Mouse (Mus musculus) intestine, embryonic 14.5 days (tissue): ENCODE data around the gene Supt3. TPM values are rescaled to one million over a fixed set of nuclear protein-coding genes. Genes with fewer than 3 reads are reported as not detected.

Experiments
- ATAC-seq: fragments of 200-750 bp; cut with Nextera tagmentation; replicated peaks from 2 replicates; pipeline ENCODE4 v1.8.0; 2017; ENCODE audit warnings: low read depth, moderate number of reproducible peaks, moderate TSS enrichment, moderate library complexity; ENCODE audit not compliant: low FRiP score, low TSS enrichment
- DNase-seq: peaks from one replicate; pipeline ENCODE4 v3.0.0-alpha.2; 2018; ENCODE audit warnings: low spot score
- H3K27ac ChIP-seq: fragments of 300-500 bp; sonication (generic); 2 replicates; pipeline ENCODE4 v1.5.1; 2014; ENCODE audit warnings: low read depth, mild to moderate bottlenecking, control low read depth
- H3K27me3 ChIP-seq: fragments of 300-500 bp; sonication (generic); replicated peaks from 2 replicates; pipeline ENCODE4 v1.6.1; 2014; ENCODE audit warnings: low read length, control low read depth; ENCODE audit not compliant: control insufficient read depth, insufficient read depth
- H3K36me3 ChIP-seq: fragments of 300-500 bp; sonication (generic); 2 replicates; pipeline ENCODE4 v1.6.1; 2014; ENCODE audit warnings: low read length, control low read depth; ENCODE audit not compliant: control insufficient read depth, insufficient read depth
- H3K4me1 ChIP-seq: fragments of 300-500 bp; sonication (generic); replicated peaks from 2 replicates; pipeline ENCODE4 v1.6.1; 2014; ENCODE audit warnings: low read length, control low read depth, mixed read lengths; ENCODE audit not compliant: control insufficient read depth, insufficient read depth
- H3K4me2 ChIP-seq: fragments of 300-500 bp; sonication (generic); 2 replicates; pipeline ENCODE4 v1.6.1; 2014; ENCODE audit warnings: low read length
- H3K4me3 ChIP-seq: fragments of 300-500 bp; sonication (generic); 2 replicates; pipeline ENCODE4 v1.5.1; 2014; ENCODE audit warnings: low read depth, low read length, control low read depth, mixed read lengths
- H3K9ac ChIP-seq: fragments of 300-500 bp; sonication (generic); 2 replicates; pipeline ENCODE4 v1.6.1; 2014; ENCODE audit warnings: mild to moderate bottlenecking, low read length
- H3K9me3 ChIP-seq: fragments of 300-500 bp; sonication (generic); 2 replicates; pipeline ENCODE4 v1.6.1; 2016; ENCODE audit warnings: low read length, control low read depth; ENCODE audit not compliant: control insufficient read depth
- WGBS: fragments of 180-500 bp; shearing (Covaris S2); extraction: QIAGEN DNeasy Blood & Tissue Kit; methylation state at CpG from one replicate; pipeline ENCODE4 v1.1.7; 2014; 5-methylcytosine and 5-hydroxymethylcytosine counted together
- polyA plus RNA-seq: library from polyadenylated mRNA; unstranded; fragments of >200 nt; fragmentation: Nextera tagmentation; extraction: Ambion mirVana; gene quantifications from 2 replicates; pipeline ENCODE4 v1.2.1, GENCODE M21; 2014

Supt3 gene
- polyA plus RNA-seq, 1 experiment from 2014 or later = 18.8 TPM

DNA sequence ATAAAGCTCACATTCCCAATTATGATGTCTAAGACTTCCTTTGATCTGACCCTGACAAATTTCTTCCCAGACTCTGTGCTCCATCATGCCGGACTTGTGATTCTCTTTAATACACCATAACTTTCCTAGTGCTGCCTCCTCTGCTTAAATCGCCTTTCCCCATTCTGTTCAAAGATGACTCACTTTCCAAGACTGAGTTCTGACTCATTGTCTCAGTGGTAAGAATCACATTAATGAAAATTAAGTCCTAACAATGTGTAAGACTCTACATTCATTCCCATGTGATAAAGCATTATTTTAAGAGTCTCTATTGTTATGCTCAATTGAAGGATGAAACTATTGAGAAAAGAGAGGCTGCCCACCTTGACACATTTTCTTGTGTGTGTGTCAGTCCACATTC, 6.1 kb upstream of the Supt3 start:
- Histone ChIP-seq H3K9ac (no peak overlapping the region), H3K9me3 (no peaks in the 10 kb centered on the region), H3K4me3 (no peak overlapping the region), H3K4me1 (no peaks in the 10 kb centered on the region), H3K27me3 (no peaks in the 10 kb centered on the region), H3K36me3 (no peaks in the 10 kb centered on the region), H3K4me2 (no peak overlapping the region), H3K27ac (no peak overlapping the region)
- 87% methylated on average over 2 of the region's 2 CpGs for WGBS
- no peak for DNase-seq
- no peak for ATAC-seq

DNA sequence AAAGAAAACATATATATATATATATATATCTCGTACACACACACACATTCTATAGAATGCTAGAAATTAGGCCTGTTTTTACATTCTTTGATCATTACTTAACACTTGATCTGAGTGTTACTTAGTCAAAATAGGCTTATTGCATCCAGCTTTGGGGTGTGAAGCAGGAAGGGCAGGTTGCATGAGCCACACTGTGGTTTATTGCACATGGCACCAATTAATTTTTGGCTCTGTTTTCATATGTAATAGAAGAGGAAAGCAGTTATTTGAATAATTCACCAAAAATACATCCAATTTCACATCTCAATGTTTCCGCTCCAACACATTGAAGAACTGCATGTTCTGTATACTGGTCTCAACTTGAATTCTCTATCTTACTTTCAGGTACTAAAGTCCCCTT, 4.4 kb upstream of the Supt3 start:
- H3K27me3 ChIP-seq = no peaks in the 10 kb centered on the region
- no peak for ATAC-seq
- 93% methylated on average over 2 of the region's 2 CpGs for WGBS

DNA sequence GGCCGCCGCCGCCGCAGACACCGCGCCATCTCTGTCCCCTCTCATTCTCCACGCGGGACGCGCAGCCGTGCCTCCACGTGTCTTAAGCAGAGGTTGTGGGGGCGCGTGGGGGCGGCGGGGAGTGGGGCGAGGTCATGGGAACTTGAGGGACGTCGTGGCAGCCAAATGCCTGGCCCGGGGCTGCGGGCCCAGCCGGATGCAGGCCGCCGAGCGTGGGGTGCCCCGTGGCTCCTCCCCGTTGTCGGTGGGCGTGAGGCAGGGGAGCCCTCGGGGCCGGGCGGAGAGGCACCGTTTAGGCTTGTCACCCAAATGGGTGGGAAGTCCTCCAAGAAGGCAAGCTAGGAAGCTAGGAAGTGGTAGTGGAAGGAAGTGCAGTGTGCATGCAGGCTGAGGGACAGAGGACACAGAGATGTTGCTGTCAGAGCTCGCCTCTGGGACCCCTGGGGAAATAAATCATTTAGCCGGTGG, 419 bp downstream of the Supt3 start:
- under 1% methylated on average over 33 of the region's 35 CpGs for WGBS
- H3K36me3 ChIP-seq = no peaks in the 10 kb centered on the region
- DNase-seq = peak; percentile 83
- ATAC-seq = peak; percentile 86
- H3K9me3 ChIP-seq = no peaks in the 10 kb centered on the region
- H3K4me1 ChIP-seq = peaks cover 6% of the 10 kb centered on the region; the same call in 1 of the 2 replicates
- H3K4me3 ChIP-seq = peak overlapping the region; percentile 84
- H3K27ac ChIP-seq = peak overlapping the region; percentile 88
- H3K9ac ChIP-seq = peak overlapping the region; percentile 93
- H3K4me2 ChIP-seq = peak overlapping the region; percentile 69
- H3K27me3 ChIP-seq = no peaks in the 10 kb centered on the region

More for the DNA sequence above, 4.4 kb upstream of the Supt3 start:
- H3K27ac ChIP-seq = no peak overlapping the region
- H3K9ac ChIP-seq = no peak overlapping the region
- no peak overlapping the region for H3K4me3 ChIP-seq
- no peaks in the 10 kb centered on the region for H3K9me3 ChIP-seq
- DNase-seq = no peak
- H3K4me1 ChIP-seq = no peaks in the 10 kb centered on the region
- no peak overlapping the region for H3K4me2 ChIP-seq
- H3K36me3 ChIP-seq = no peaks in the 10 kb centered on the region

- Histone ChIP-seq H3K36me3 (no peaks in the 10 kb centered on the region), H3K9ac (no peak overlapping the region), H3K27ac (no peak overlapping the region), H3K27me3 (no peaks in the 10 kb centered on the region), H3K9me3 (no peaks in the 10 kb centered on the region), H3K4me2 (peak overlapping the region; percentile 69), H3K4me1 (peaks cover 6% of the 10 kb centered on the region; the same call in 1 of the 2 replicates), H3K4me3 (peak overlapping the region; percentile 84)
- ATAC-seq = no peak
- 79% methylated on average over 5 of the region's 5 CpGs for WGBS
- no peak for DNase-seq
Observed at GRCm38 (mm10) chr17:44778141-44778540, 1.2 kb downstream of the Supt3 start.

- Histone ChIP-seq H3K36me3 (no peaks in the 10 kb centered on the region), H3K9ac (no peak overlapping the region), H3K4me1 (peaks cover 6% of the 10 kb centered on the region; the same call in 1 of the 2 replicates), H3K27me3 (no peaks in the 10 kb centered on the region), H3K4me3 (no peak overlapping the region), H3K4me2 (no peak overlapping the region), H3K27ac (no peak overlapping the region), H3K9me3 (no peaks in the 10 kb centered on the region)
- no peak for DNase-seq
- 62% methylated on average over 4 of the region's 4 CpGs for WGBS
- no peak for ATAC-seq
Observed at GRCm38 (mm10) chr17:44780353-44780752, 3.4 kb downstream of the Supt3 start.

DNA sequence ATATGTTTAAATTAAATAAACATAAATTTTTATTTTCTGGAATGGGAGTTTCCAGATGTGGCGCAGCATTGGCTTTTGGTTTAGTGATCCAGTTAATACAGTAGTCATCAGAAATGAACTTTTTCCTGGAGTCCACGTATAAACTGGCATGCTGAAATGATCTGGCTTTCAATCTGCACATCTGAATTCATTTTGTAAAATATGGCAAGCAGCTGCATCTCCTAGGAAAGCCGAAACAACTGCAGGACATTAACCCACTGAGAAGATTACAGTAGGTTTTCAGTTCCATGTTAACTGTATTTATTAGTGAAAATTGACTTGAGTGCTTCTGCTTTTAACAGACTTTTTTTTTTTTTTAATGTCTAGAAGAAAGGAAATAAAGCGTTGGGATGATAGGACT, 5.4 kb downstream of the Supt3 start:
- DNase-seq (no peak), ATAC-seq (no peak)
- H3K27me3 ChIP-seq = no peaks in the 10 kb centered on the region
- no peak overlapping the region for H3K27ac ChIP-seq
- H3K9me3 ChIP-seq = no peaks in the 10 kb centered on the region
- H3K4me3 ChIP-seq = no peak overlapping the region
- 84% methylated on average over 4 of the region's 4 CpGs for WGBS
- H3K4me2 ChIP-seq = no peak overlapping the region
- no peak overlapping the region for H3K9ac ChIP-seq
- H3K4me1 ChIP-seq = peaks cover 6% of the 10 kb centered on the region; the same call in 1 of the 2 replicates
- no peaks in the 10 kb centered on the region for H3K36me3 ChIP-seq

- Histone ChIP-seq H3K36me3 (no peaks in the 10 kb centered on the region), H3K4me2 (no peak overlapping the region), H3K4me1 (peaks cover 4% of the 10 kb centered on the region; the same call in 1 of the 2 replicates), H3K27me3 (no peaks in the 10 kb centered on the region), H3K4me3 (no peak overlapping the region), H3K9ac (no peak overlapping the region), H3K27ac (no peak overlapping the region), H3K9me3 (no peaks in the 10 kb centered on the region)
- DNase-seq (no peak), ATAC-seq (no peak)
- 71% methylated on average over 2 of the region's 2 CpGs for WGBS
Observed at GRCm38 (mm10) chr17:44783143-44783542, 6.2 kb downstream of the Supt3 start.

DNA sequence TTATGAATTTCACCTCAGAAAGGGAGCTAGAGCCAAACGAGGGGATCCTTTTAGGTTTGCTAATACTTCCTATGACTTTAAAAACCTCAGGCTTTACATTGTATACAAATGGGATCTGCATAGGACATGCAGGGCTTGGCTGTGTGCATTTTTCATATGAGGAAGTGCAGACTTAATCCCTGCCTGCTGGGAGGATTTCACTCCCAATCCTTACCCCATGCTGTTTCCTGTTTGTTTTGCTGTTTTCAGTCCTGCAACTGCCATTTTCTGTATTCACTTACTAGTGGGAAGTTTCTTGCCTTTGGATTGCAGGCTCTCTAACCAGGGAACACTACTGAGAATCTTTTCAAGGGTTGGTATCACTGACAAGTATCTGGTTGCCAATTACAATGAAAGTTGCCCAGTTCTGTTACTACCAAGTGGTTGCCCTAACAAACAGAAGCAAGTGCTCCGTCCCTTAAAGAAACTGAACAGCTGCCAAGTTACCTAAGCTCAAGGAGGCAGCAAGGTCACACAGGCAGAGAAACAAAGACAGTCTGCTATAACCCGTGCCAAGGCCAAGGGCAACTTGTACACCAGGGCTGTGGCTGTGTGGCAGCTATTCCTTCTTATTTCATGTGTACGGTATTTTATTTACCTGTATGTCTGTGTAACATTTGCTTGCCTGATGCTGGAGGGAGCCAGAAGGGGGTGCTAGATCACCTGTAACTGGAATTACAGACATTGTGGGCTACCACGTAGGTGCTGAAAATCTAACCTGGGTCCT, 12.2 kb downstream of the Supt3 start:
- Histone ChIP-seq H3K4me1 (no peaks in the 10 kb centered on the region), H3K27me3 (no peaks in the 10 kb centered on the region), H3K36me3 (0 out of 2 replicates have a peak, but pooled peaks cover 6% of the 10 kb centered on the region), H3K4me2 (no peak overlapping the region), H3K9me3 (no peaks in the 10 kb centered on the region), H3K9ac (no peak overlapping the region), H3K4me3 (no peak overlapping the region), H3K27ac (no peak overlapping the region)
- ATAC-seq = no peak
- no peak for DNase-seq
- 84% methylated on average over 5 of the region's 5 CpGs for WGBS
